Mouse (Mus musculus): ENCODE data around the gene Mcm5. TPM values are rescaled to one million over a fixed set of nuclear protein-coding genes. Genes with fewer than 3 reads are reported as not detected.

Mcm5 gene
- total RNA-seq, 2 experiments from 2014 or later: 6.0 TPM

DNA sequence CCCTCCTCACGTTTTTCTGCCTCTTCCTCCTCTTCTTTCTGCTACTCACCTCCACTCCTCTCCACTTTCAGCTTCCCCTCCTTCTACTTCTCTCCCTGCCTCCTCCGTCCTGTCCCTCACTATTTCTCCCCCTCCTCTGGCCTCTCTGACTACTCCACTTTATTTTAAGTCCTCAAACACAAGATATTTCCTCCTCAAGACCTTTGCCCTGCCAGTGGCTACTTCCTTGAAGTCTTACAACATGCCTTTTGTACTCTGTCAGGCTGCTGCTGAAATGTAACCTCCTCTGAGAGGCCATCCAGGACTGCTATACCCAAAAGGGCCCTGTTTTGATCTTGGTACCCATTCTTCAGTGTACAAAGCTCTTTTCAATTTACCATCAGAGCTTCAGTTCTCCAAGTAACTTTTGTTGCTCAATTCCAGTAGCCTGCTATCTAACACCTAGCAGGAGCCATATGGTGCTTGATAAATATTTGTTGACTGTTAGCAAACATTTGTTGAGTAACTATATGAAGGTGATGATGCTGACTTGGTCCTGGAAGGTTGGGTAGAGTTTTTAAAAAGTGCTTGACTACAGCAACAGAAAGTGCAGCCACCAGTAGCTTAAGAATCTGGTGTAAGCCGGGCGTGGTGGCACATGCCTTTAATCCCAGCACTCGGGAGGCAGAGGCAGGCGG is 62.8 kb downstream of the Mcm5 start:
- no peak for DNase-seq

Other genes with a start within 250 kb of the Mcm5 start
- not detected for gene Isx, start 236.4 kb upstream of the Mcm5 start, total RNA-seq (2021)
- 10 to 100 TPM; 24.5 to 26.3 TPM for gene Hmgxb4, start 116.2 kb upstream of the Mcm5 start, total RNA-seq (2021)
- 10 to 100 TPM; 34.4 to 39.8 TPM for gene Tom1, start 75.9 kb upstream of the Mcm5 start, total RNA-seq (2021)
- 1 to 10 TPM; 5.2 to 7.9 TPM for gene Hmox1, start 15.9 kb upstream of the Mcm5 start, total RNA-seq (2021)
- 10 to 100 TPM; 65.5 to 79.8 TPM for gene Rasd2, start 104.4 kb downstream of the Mcm5 start, total RNA-seq (2021)

Measured in layer of hippocampus, postnatal 36 days (tissue).